Mouse (Mus musculus) liver, postnatal 0 days (tissue): ENCODE measurements at regions not wholly inside any gene's neighbourhood (a gene's known extent, or its start where the extent isn't known, plus 50 kb on each side); places are given as distances from the start of the nearest gene placed in this dataset.

Experiments used
- ATAC-seq: fragments of 200-750 bp; cut with Nextera tagmentation; 2 replicates; pipeline ENCODE4 v1.8.0; 2017; ENCODE audit warnings: mild to moderate bottlenecking, moderate library complexity
- DNase-seq: peaks from one replicate; pipeline ENCODE4 v3.0.0-alpha.2; 2016
- H3K27ac ChIP-seq: fragments of 300-500 bp; sonication (generic); 2 replicates; pipeline ENCODE4 v1.5.1; 2014; ENCODE audit warnings: antibody characterized with exemption, moderate library complexity, mild to moderate bottlenecking, low read depth
- H3K27me3 ChIP-seq: fragments of 300-500 bp; sonication (generic); 2 replicates; pipeline ENCODE4 v1.6.1; 2014; ENCODE audit warnings: low read length, control low read depth, mixed read lengths; ENCODE audit not compliant: insufficient read depth
- H3K36me3 ChIP-seq: fragments of 300-500 bp; sonication (generic); replicated peaks from 2 replicates; pipeline ENCODE4 v1.6.1; 2014; ENCODE audit warnings: mild to moderate bottlenecking, control low read depth, low read length, moderate library complexity, mixed read lengths; ENCODE audit not compliant: insufficient read depth
- H3K4me1 ChIP-seq: fragments of 300-500 bp; sonication (generic); 2 replicates; pipeline ENCODE4 v1.6.1; 2014; ENCODE audit warnings: antibody characterized with exemption, mild to moderate bottlenecking, control low read depth; ENCODE audit not compliant: insufficient read depth
- H3K4me2 ChIP-seq: fragments of 300-500 bp; sonication (generic); 2 replicates; pipeline ENCODE4 v1.6.1; 2014; ENCODE audit warnings: low read depth, mild to moderate bottlenecking, low read length, moderate library complexity, mixed read lengths
- H3K4me3 ChIP-seq: fragments of 300-500 bp; sonication (generic); 2 replicates; pipeline ENCODE4 v1.5.1; 2014; ENCODE audit warnings: low read depth, low read length
- H3K9ac ChIP-seq: fragments of 300-500 bp; sonication (generic); replicated peaks from 2 replicates; pipeline ENCODE4 v1.6.1; 2014; ENCODE audit warnings: mild to moderate bottlenecking, moderate library complexity
- H3K9me3 ChIP-seq: fragments of 300-500 bp; sonication (generic); 2 replicates; pipeline ENCODE4 v1.6.1; 2016; ENCODE audit warnings: mild to moderate bottlenecking, control low read depth, low read length, mixed read lengths
- CTCF ChIP-seq: sonication (generic); IDR thresholded peaks from 2 replicates; pipeline ENCODE4 v1.5.1; 2016; ENCODE audit warnings: antibody characterized with exemption, low read depth
- EP300 ChIP-seq: IDR thresholded peaks from 2 replicates; pipeline ENCODE4 v1.6.1; 2016; ENCODE audit warnings: antibody characterized with exemption, low read depth, mild to moderate bottlenecking
- WGBS: fragments of 180-500 bp; shearing (Covaris S2); extraction: QIAGEN DNeasy Blood & Tissue Kit; methylation state at CpG from one replicate; pipeline ENCODE4 v1.1.7; 2014; ENCODE audit not compliant: insufficient replicate concordance; 5-methylcytosine and 5-hydroxymethylcytosine counted together

DNA sequence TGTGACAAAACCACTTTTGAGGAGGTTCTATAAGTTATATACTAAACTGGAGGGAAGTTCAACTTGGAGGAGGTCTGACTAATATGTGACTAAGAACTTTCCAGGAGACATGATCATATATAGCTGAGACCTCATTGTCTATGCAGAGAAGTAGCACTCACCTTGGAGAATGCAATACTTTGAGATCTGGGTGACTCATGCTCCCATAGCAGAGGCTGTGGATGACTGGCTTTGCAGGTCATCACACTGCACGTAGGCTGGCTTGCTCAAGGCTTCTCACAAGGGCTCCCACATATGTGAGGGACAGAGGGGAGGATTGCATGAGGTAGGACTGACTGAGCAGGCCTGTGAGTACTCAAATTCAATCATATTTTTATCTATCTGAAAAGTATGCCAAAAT is 726.7 kb downstream of the Inhba start:
- Histone ChIP-seq H3K9ac (no peak overlapping the region), H3K27ac (no peak overlapping the region), H3K4me2 (no peak overlapping the region), H3K36me3 (no peaks in the 10 kb centered on the region), H3K9me3 (no peaks in the 10 kb centered on the region), H3K4me3 (no peak overlapping the region), H3K4me1 (0 out of 2 replicates have a peak, but pooled peaks cover 4% of the 10 kb centered on the region), H3K27me3 (no peaks in the 10 kb centered on the region)
- DNase-seq = no peak
- no peak for ATAC-seq
- WGBS = 72% methylated on average over 1 of the region's 1 CpGs
- TF ChIP-seq CTCF = no peak

DNA sequence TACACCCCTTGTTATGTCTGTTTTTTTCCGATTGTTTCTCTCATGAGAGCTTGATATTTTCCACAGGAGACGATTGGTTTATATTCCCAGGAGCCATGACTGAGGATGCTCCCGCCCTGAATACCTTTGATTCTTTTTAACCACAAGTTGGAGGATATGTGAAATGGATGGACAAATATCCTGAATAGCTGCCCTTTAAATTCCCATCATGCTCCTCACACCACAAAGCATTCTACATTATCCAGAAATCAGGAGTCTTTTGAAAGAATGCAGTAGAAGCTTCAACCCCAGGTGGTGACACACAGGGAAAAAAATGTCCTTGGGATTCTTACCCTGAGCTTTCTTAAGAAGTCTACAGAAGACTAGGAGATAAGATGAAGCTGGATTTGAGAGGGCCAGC is 727.9 kb downstream of the Inhba start:
- Histone ChIP-seq H3K9ac (no peak overlapping the region), H3K4me2 (no peak overlapping the region), H3K4me1 (no peaks in the 10 kb centered on the region), H3K9me3 (no peaks in the 10 kb centered on the region), H3K27me3 (no peaks in the 10 kb centered on the region), H3K27ac (no peak overlapping the region), H3K36me3 (no peaks in the 10 kb centered on the region), H3K4me3 (no peak overlapping the region)
- DNase-seq = no peak
- no peak for ATAC-seq
- TF ChIP-seq CTCF (no peak), EP300 (no peak)
- WGBS = 66% methylated on average over 3 of the region's 3 CpGs

DNA sequence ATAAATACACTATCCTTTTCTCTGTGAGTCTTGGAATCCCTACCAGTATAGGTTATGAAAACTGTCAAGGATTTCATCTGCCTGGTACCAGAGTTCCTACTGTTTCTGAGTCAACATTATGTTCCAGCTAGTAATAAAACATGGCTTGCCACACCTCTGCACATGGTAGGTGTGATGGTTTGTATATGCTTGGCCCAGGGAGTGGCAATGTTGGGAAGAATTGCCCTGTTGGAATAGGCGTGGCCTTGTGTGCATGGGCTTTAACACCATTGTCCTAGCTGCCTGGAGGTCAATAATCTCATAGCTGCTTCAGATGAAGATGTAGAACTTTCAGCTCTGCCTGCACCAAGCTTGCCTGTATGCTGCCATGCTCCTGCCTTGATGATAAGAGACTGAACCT is 732.6 kb downstream of the Inhba start:
- TF ChIP-seq EP300 (no peak), CTCF (no peak)
- no peak overlapping the region for H3K9ac ChIP-seq
- WGBS = 73% methylated on average over 1 of the region's 1 CpGs
- H3K27ac ChIP-seq = no peak overlapping the region
- DNase-seq = no peak
- H3K36me3 ChIP-seq = no peaks in the 10 kb centered on the region
- H3K4me1 ChIP-seq = no peaks in the 10 kb centered on the region
- H3K9me3 ChIP-seq = no peaks in the 10 kb centered on the region
- ATAC-seq = no peak
- H3K4me3 ChIP-seq = no peak overlapping the region
- H3K4me2 ChIP-seq = no peak overlapping the region
- H3K27me3 ChIP-seq = no peaks in the 10 kb centered on the region

DNA sequence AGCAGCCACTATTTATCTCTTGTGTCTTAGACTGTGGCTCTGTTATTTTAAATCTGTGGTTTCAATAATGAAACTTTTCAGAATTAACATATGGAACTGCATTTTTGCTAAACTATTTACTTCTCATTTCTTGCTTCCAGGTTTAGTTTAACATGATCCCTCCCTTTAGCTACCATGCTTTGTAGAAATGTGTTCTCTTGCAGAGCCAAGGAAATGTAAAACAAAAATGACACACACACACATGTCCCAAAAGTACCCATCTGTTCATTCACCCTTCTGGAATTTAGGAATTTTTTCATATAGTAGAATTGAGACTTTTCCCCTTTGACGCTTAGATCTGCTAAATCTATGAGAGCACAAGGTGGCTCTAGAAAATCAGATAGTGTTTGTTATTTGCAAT is 734.0 kb downstream of the Inhba start:
- Histone ChIP-seq H3K4me2 (no peak overlapping the region), H3K9me3 (no peaks in the 10 kb centered on the region), H3K27ac (no peak overlapping the region), H3K36me3 (no peaks in the 10 kb centered on the region), H3K4me1 (no peaks in the 10 kb centered on the region), H3K9ac (no peak overlapping the region), H3K4me3 (no peak overlapping the region), H3K27me3 (no peaks in the 10 kb centered on the region)
- no peak for TF ChIP-seq EP300
- ATAC-seq = no peak
- 91% methylated on average over 1 of the region's 1 CpGs for WGBS
- no peak for DNase-seq

DNA sequence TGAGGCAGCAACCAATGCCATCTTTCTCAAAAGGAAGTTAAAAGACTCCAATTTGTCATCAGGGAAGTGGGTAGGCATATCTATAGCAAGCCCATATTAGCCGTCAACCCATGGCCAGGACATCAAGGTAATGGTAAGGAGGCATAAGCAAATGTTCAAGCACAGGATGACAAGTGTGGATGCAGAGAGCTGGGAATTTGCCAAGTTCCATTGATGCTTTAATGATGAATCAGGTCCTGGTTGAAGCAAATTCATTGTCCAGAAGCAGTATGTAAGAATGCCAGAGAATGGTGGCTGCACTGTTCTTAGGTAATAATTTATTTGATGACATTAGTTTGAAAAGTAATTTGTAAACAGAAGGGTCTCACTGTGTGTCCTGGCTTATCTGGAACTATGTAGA is 734.8 kb downstream of the Inhba start:
- no peak overlapping the region for H3K27ac ChIP-seq
- DNase-seq (no peak), ATAC-seq (no peak)
- H3K36me3 ChIP-seq = no peaks in the 10 kb centered on the region
- no peaks in the 10 kb centered on the region for H3K27me3 ChIP-seq
- H3K4me2 ChIP-seq = no peak overlapping the region
- H3K9me3 ChIP-seq = no peaks in the 10 kb centered on the region
- 85% methylated on average over 1 of the region's 1 CpGs for WGBS
- no peaks in the 10 kb centered on the region for H3K4me1 ChIP-seq
- H3K4me3 ChIP-seq = no peak overlapping the region
- TF ChIP-seq CTCF = no peak
- H3K9ac ChIP-seq = no peak overlapping the region

DNA sequence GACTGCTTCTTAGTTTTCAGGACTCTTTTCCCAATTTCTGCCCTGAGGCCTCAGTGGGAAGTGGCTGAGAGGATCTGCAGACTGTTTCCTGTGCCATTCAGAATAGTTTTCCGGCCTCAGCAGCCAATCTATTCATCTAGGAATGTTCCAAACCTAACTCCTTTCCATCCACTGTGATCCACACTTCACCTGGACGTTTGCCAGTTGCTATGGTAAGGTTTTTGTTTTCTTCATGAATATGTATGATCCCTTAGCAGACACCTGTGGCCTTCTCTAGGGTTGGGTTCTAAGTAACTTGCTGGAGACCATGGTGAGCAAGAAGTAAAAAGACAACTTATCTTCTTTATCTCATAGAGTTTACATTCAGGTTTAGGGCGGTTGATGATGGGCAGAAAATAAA is 744.6 kb downstream of the Inhba start:
- 52% methylated on average over 3 of the region's 3 CpGs for WGBS
- TF ChIP-seq CTCF = no peak
- no peak for TF ChIP-seq EP300
- Histone ChIP-seq H3K9me3 (no peaks in the 10 kb centered on the region), H3K4me1 (peaks cover 9% of the 10 kb centered on the region; the same call in 1 of the 2 replicates), H3K27ac (no peak overlapping the region), H3K36me3 (no peaks in the 10 kb centered on the region), H3K4me2 (no peak overlapping the region), H3K9ac (no peak overlapping the region), H3K4me3 (no peak overlapping the region), H3K27me3 (no peaks in the 10 kb centered on the region)
- ATAC-seq = no peak
- no peak for DNase-seq

DNA sequence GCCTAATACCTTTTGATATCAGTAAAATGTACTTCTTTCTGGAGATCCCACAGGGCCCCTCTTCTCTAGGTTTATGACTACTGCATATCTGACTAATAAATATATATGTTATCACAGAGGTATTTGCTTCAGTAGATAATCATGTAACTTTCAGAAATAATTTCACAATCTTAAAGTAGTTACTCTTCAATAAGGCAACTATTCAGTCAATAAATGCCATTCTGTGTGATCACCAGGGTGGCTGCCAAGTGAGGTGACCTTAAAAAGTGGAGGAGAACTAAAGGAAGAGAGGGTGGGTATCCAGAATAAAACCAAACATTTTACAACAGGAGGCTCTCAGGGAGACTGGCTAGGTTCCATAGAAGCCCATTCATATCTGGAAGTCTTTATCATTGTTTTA is 748.4 kb downstream of the Inhba start:
- no peaks in the 10 kb centered on the region for H3K27me3 ChIP-seq
- H3K4me1 ChIP-seq = peaks cover 9% of the 10 kb centered on the region; the same call in 1 of the 2 replicates
- H3K4me3 ChIP-seq = no peak overlapping the region
- no peaks in the 10 kb centered on the region for H3K36me3 ChIP-seq
- no peak for TF ChIP-seq CTCF
- no peak for TF ChIP-seq EP300
- ATAC-seq (no peak), DNase-seq (no peak)
- no peak overlapping the region for H3K4me2 ChIP-seq
- H3K27ac ChIP-seq = no peak overlapping the region
- no peak overlapping the region for H3K9ac ChIP-seq
- no peaks in the 10 kb centered on the region for H3K9me3 ChIP-seq
